Mouse (Mus musculus) spleen, adult 2 months (tissue): ENCODE results near the gene Add3. TPM values are rescaled to one million over a fixed set of nuclear protein-coding genes. Genes with fewer than 3 reads are reported as not detected.

Experiments used
- DNase-seq, 2 experiments: peaks; one replicate each; pipeline versions ENCODE4 v3.0.0 to v3.0.0-alpha.2; 2012 to 2021; ENCODE audit warnings: low spot score in 2 of 2, low read depth in 1 of 2
- H3K27ac ChIP-seq: fragments of 200-500 bp; 2 replicates; pipeline ENCODE4 v1.5.1; 2012; ENCODE audit warnings: low read length, inconsistent platforms; ENCODE audit not compliant: insufficient read depth
- H3K27me3 ChIP-seq: fragments of 200-500 bp; 2 replicates; pipeline ENCODE4 v1.6.1; 2012; ENCODE audit warnings: mild to moderate bottlenecking, moderate library complexity, low read length, inconsistent platforms; ENCODE audit not compliant: control insufficient read depth, insufficient read depth
- H3K36me3 ChIP-seq: fragments of 200-500 bp; 2 replicates; pipeline ENCODE4 v1.6.1; 2012; ENCODE audit warnings: mild to moderate bottlenecking, low read length, inconsistent platforms; ENCODE audit not compliant: control insufficient read depth, insufficient read depth
- H3K4me1 ChIP-seq: fragments of 200-500 bp; 2 replicates; pipeline ENCODE4 v1.6.1; 2011; ENCODE audit warnings: inconsistent platforms; ENCODE audit not compliant: control insufficient read depth, insufficient read depth, insufficient read length
- H3K4me3 ChIP-seq: fragments of 200-500 bp; 2 replicates; pipeline ENCODE4 v1.5.1; 2011; ENCODE audit warnings: mild to moderate bottlenecking, inconsistent platforms; ENCODE audit not compliant: insufficient read depth, insufficient read length; ENCODE audit errors: extremely low read depth
- CTCF ChIP-seq: fragments of 200-500 bp; IDR thresholded peaks from 2 replicates; pipeline ENCODE4 v1.5.1; 2011; ENCODE audit warnings: mild to moderate bottlenecking, inconsistent platforms; ENCODE audit not compliant: insufficient read depth, insufficient read length, insufficient replicate concordance; ENCODE audit errors: extremely low read depth
- POLR2A ChIP-seq: fragments of 200-500 bp; IDR thresholded peaks from 2 replicates; pipeline ENCODE4 v1.6.1; 2011; ENCODE audit warnings: low read depth, low read length, inconsistent platforms
- WGBS: fragments of 180-500 bp; shearing (Covaris S2); methylation state at CpG from one replicate; pipeline ENCODE4 v1.1.7; 2018; 5-methylcytosine and 5-hydroxymethylcytosine counted together
- polyA plus RNA-seq: library from polyadenylated mRNA; depleted of rRNA; stranded (reverse); fragments of >200 nt; gene quantifications from 2 replicates; pipeline ENCODE4 v1.2.3, GENCODE M21; 2012

Add3 gene
- polyA plus RNA-seq, 1 experiment: 40.6 TPM

DNA sequence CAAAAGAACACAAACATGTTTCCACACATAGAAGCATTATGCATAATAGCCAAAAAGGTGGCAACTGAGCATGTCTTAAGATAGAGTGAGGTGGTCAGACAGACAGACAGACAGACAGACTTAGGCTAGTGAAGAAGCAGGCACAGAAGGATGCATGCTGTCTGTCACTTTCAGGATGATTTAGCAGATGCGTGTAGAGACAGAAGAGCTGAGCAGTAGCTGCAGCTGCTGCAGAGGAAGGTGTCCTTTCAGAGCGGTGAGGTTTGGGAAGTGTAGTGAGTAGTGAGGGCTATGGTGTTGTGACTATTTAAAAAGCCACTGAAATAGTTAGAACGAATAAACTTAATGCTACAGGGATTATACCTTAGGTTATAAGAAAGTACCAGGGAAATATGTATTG is 13.9 kb downstream of the Add3 start:
- Histone ChIP-seq H3K36me3 (no peaks in the 10 kb centered on the region), H3K4me1 (peaks cover 4% of the 10 kb centered on the region; the same call in 1 of the 2 replicates), H3K27ac (no peak overlapping the region), H3K4me3 (no peak overlapping the region), H3K27me3 (no peaks in the 10 kb centered on the region)
- DNase-seq: no peak
- 65% methylated on average over 3 of the region's 3 CpGs for WGBS
- TF ChIP-seq POLR2A: no peak

DNA sequence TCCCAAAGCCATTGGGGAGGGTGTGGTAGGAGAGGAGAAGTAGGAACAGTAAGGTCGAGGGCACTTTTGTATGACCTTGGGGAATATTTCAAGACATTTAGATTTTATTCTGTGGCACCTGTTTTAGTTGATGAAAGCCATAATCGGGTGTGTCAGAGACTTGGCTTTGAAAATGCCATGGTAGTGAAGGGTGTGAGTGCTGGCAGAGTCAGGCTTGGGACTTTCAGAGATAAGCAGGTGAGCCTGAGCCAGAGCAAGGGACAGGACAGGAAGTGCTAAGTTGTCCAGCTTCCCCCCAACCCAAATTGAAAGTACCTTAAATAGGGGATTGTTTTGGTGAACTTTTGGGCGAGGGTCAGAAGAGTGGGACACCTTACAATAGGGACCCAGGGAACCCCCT is 16.1 kb downstream of the Add3 start:
- H3K27ac ChIP-seq: no peak overlapping the region
- H3K27me3 ChIP-seq: no peaks in the 10 kb centered on the region
- WGBS: 75% methylated on average over 3 of the region's 3 CpGs
- H3K4me3 ChIP-seq: no peak overlapping the region
- H3K36me3 ChIP-seq: no peaks in the 10 kb centered on the region
- H3K4me1 ChIP-seq: peaks cover 6% of the 10 kb centered on the region; the same call in 1 of the 2 replicates
- DNase-seq: no peak
- TF ChIP-seq CTCF: no peak
- no peak for TF ChIP-seq POLR2A

- no peaks in the 10 kb centered on the region for H3K27me3 ChIP-seq
- TF ChIP-seq CTCF (no peak), POLR2A (no peak)
- H3K36me3 ChIP-seq: no peaks in the 10 kb centered on the region
- WGBS: 55% methylated on average over 5 of the region's 5 CpGs
- no peak for DNase-seq
- H3K4me3 ChIP-seq: no peak overlapping the region
- peaks cover 10% of the 10 kb centered on the region for H3K4me1 ChIP-seq
- H3K27ac ChIP-seq: no peak overlapping the region
These were observed 16.9 kb downstream of the Add3 start for GRCm38 (mm10) chr19:53157176-53157575.

DNA sequence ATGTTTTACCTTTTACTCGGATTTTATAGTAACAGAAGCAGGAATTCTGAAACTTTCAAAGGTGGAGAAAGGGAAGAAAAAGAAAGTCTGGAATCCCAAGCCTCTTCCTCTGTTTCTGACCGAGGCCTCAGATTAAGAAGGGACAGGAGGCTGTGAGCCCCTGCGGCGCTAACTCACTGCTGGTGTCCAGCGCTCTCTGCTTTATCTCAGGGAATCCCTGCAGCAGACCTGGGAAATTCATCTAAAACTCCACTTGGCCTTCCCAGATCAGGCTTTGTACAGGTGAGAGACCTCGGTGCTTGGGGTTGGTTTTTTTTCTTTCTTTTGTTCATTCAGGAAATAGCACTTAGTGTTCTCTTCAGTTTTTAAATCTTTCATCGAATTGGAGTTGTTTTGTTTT is 19.1 kb downstream of the Add3 start:
- Histone ChIP-seq H3K27me3 (no peaks in the 10 kb centered on the region), H3K4me3 (no peak overlapping the region), H3K27ac (no peak overlapping the region), H3K36me3 (no peaks in the 10 kb centered on the region), H3K4me1 (peaks cover 14% of the 10 kb centered on the region)
- 80% methylated on average over 7 of the region's 7 CpGs for WGBS
- no peak for DNase-seq
- no peak for TF ChIP-seq CTCF
- no peak for TF ChIP-seq POLR2A

DNA sequence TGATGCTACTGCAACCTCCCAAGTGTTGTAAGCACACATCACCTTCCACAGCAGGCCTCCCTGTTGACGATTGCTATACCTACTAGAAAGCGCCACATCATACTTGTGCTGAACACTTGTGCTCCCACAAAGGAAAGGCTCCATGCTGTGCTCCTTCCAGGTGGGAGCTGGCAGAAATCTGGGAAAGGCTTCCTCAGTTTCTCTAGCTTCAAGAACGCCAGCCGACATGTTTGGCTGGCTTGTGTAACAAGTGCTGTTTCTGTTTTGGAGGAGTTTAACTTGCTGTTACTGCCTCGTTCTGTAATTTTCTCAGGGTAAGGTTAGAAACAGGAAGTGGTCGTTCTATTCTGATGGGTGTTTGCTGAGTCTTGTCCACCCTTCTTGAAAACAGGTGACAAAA is 22.7 kb downstream of the Add3 start:
- H3K36me3 ChIP-seq: no peaks in the 10 kb centered on the region
- H3K4me3 ChIP-seq: peak overlapping the region; percentile 28; the same call in 1 of the 2 replicates
- H3K27me3 ChIP-seq: no peaks in the 10 kb centered on the region
- peak; percentile 30 to 33 for DNase-seq
- TF ChIP-seq CTCF: no peak
- no peak for TF ChIP-seq POLR2A
- 27% methylated on average over 6 of the region's 6 CpGs for WGBS
- H3K27ac ChIP-seq: peak overlapping the region; percentile 91
- H3K4me1 ChIP-seq: peaks cover 23% of the 10 kb centered on the region

GRCm38 (mm10) chr19:53164645-53165044 is 24.4 kb downstream of the Add3 start:
- Histone ChIP-seq H3K27me3 (no peaks in the 10 kb centered on the region), H3K27ac (peak overlapping the region; percentile 10), H3K4me1 (peaks cover 33% of the 10 kb centered on the region), H3K36me3 (no peaks in the 10 kb centered on the region), H3K4me3 (no peak overlapping the region)
- TF ChIP-seq CTCF (no peak), POLR2A (no peak)
- DNase-seq: no peak
- 85% methylated on average over 7 of the region's 7 CpGs for WGBS

DNA sequence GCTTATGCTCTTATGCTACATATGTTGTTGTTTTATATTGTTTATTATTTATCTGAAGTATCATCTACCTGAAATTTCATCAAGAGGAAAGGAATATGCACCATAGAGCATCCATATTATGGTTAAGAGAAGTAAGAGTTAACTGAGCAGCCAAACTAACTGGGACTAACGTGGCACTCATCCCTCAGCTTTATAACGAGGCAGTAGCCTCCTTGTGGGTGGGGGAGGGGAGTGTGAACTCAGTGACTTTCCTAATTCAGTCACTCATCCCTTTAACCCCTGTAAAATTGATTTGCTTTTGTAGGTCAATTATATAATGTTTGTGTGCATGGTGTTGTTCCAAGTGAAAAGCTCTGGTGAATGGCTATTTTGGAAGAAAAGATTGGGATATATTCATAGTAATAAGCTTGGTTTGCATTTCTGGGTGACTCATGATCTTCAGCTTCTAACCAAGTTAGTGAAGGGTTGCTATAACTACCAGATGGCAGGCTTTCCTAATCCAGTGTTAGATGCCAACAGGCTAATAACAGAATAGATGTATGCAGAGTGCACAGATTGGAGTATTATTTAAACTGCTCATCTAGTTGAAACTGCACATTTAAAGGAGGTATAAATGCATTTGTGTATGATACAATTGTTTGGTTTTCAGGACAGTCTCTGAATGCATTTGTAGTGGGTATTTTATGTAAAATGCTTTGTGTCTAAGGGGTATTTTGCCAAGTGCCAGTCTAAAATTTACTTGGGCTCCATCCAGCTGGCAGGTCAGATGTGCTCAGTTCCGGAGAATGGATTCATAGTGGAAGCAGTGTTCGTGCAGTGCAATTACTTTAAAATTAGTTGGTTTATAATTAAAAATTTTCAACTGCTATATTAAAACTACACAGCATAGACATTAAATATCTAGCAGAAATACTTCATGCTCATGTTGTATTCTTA is 25.3 kb downstream of the Add3 start:
- H3K27ac ChIP-seq: no peak overlapping the region
- H3K36me3 ChIP-seq: no peaks in the 10 kb centered on the region
- TF ChIP-seq CTCF: no peak
- TF ChIP-seq POLR2A: no peak
- WGBS: 80% methylated on average over 4 of the region's 4 CpGs
- no peak for DNase-seq
- no peaks in the 10 kb centered on the region for H3K27me3 ChIP-seq
- peaks cover 33% of the 10 kb centered on the region for H3K4me1 ChIP-seq
- no peak overlapping the region for H3K4me3 ChIP-seq
